27 mouse cellular contexts compared by ENCODE assay signal in the genomic region with DNA sequence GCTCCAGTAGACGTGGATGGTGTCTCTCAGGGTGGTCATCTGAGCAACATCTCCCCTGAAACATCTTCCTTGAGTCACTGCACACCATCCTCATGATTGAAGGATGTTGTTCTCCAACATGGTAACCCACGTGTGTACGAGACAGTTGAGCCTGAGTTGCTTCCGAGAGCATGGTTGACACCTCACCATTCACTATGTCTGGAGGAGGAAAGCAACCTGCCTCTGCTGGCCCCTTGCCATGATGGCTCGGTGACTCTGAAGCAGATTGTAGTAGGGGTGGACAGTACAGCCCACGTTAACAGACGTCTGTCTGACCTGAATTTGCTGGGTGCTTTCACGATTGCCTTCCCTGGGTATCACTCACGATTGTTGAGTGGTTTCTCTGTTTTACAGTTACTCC.
DNase-seq lines count a peak whose midpoint lies in the region; ATAC-seq lines count a peak whose summit lies in the region.
"Had no signal": no experiment of that assay in that cellular context is flagged by ENCODE, and none has a peak within 500 bp of the region (broad histone marks: within the 10 kb centered on the region; RNA-seq: fewer than 3 reads in every experiment).

No protein-coding gene starts in this region.

- no peak for ATAC-seq in megakaryocyte, adult 5-6 weeks (ENCODE audit: poor library complexity, severe bottlenecking)
- ATAC-seq: forebrain, postnatal 0 days; hindbrain, embryonic 16.5 days had no signal

- H3K27me3 ChIP-seq in megakaryocyte, embryonic 14.5 days (replicated peaks), result no peaks in the 10 kb centered on the region
- H3K27me3 ChIP-seq: embryonic facial prominence, embryonic 15.5 days; forebrain, embryonic 12.5 days; kidney, embryonic 15.5 days; limb, embryonic 12.5 days; neural tube, embryonic 15.5 days; Patski; stomach, embryonic 15.5 days had no signal

- H3K9me3 ChIP-seq in megakaryocyte, embryonic 14.5 days, result peaks cover 5% of the 10 kb centered on the region
- H3K9me3 ChIP-seq: embryonic facial prominence, embryonic 10.5 days; embryonic facial prominence, embryonic 15.5 days; forebrain, embryonic 12.5 days; hindbrain, embryonic 10.5 days; kidney, embryonic 15.5 days; limb, embryonic 12.5 days; neural tube, embryonic 15.5 days; stomach, embryonic 15.5 days had no signal

- DNase-seq in cerebellum, adult 11-12 months, result peak; percentile 14
- no peak for DNase-seq in cerebellum, adult 9-11 months
- peak; percentile 36 to 69 for DNase-seq in cerebellum, postnatal 25 days
- DNase-seq in embryo, embryonic 10.5 days (ENCODE audit: low spot score), result no peak
- DNase-seq in right cerebral cortex, postnatal 10 days (ENCODE audit: low spot score in 2 of 2), result no peak
- DNase-seq: adrenal gland, postnatal 10 days; forebrain, postnatal 0 days; heart, postnatal 14 days; kidney, adult 18-20 months; kidney, postnatal 25 days; lung, postnatal 36 days; midbrain, embryonic 14.5 days; retina, postnatal 1 day; right cerebral cortex, postnatal 25 days; thymus, postnatal 25 days had no signal

- peaks cover 75% of the 10 kb centered on the region for H3K36me3 ChIP-seq in megakaryocyte, embryonic 14.5 days (replicated peaks; ENCODE audit: low read length)
- H3K36me3 ChIP-seq: embryonic facial prominence, embryonic 10.5 days; forebrain, embryonic 12.5 days; hindbrain, embryonic 10.5 days; kidney, embryonic 15.5 days; limb, embryonic 12.5 days; neural tube, embryonic 15.5 days; stomach, embryonic 15.5 days had no signal

- H3K4me1 ChIP-seq in megakaryocyte, embryonic 14.5 days, result peaks cover 50% of the 10 kb centered on the region
- H3K4me1 ChIP-seq: embryonic facial prominence, embryonic 10.5 days; embryonic facial prominence, embryonic 15.5 days; forebrain, embryonic 12.5 days; hindbrain, embryonic 10.5 days; neural tube, embryonic 15.5 days; stomach, embryonic 15.5 days had no signal

- H3K4me3 ChIP-seq in megakaryocyte, embryonic 14.5 days (replicated peaks), result peak overlapping the region; percentile 62
- H3K4me3 ChIP-seq: embryonic facial prominence, embryonic 10.5 days; embryonic facial prominence, embryonic 15.5 days; forebrain, embryonic 12.5 days; hindbrain, embryonic 10.5 days; kidney, embryonic 15.5 days; limb, embryonic 12.5 days; neural tube, embryonic 15.5 days; stomach, embryonic 15.5 days had no signal

Comparison
In these comparisons a context has a peak if more than half of its experiments do, and no peak if none do; other contexts are left out.
1. DNase-seq: peak in cerebellum, adult 11-12 months (single experiment) and cerebellum, postnatal 25 days (2 of 2); none in cerebellum, adult 9-11 months (single experiment), embryo, embryonic 10.5 days (single experiment) and right cerebral cortex, postnatal 10 days (0 of 2).